Mouse (Mus musculus) MEL (cell line): ENCODE data around the gene Samsn1.

ENCODE experiments used
- RAD21 ChIP-seq: IDR thresholded peaks from 2 replicates; pipeline ENCODE4 v1.6.1; 2011; ENCODE audit warnings: mild to moderate bottlenecking, low read depth, low read length, improper control_type of control experiment
- ZMIZ1 ChIP-seq: IDR thresholded peaks from 2 replicates; pipeline ENCODE4 v1.6.1; 2012; ENCODE audit warnings: low read depth, mild to moderate bottlenecking, inconsistent platforms, low read length, improper control_type of control experiment, moderate library complexity

DNA sequence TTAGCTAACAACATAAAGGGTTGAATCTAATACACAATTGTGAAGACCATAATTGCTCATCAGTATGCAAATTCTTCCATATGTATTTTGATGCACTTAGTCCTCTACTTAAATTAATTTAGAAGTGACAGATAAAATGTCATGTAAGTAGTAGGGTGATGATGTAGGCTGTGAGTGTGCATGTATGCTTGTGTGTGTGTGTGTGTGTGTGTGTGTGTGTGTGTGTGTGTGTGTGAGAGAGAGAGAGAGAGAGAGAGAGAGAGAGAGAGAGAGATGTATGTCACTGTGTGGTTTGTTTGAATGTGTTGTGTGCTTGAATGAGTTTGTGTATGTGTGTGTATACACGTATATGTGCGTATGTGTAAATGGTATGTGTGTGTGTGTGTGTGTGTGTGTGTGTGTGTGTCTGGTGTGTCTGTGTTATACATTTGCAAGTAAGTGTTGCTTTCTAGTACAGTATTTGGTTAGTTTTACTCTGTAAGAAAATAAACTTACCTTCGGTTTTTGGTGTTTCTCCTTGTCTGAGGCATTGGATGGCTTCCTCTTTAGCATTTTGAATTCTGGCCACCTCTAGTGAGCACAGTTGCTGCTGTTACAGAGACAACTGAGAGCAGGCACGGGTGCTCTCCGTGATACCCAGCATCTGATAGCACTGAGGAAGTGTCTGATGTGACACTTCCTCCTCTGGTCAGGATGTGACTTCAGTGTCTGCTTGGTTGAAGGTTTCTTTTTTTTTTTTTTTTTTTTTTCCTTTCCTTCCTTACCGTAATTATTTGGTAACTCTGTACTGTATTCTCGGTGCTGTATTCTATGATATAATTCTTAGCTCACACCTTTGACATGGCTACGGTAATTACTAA is 113.2 kb downstream of the Samsn1 start:
- TF ChIP-seq ZMIZ1 (peak; percentile 92), RAD21 (no peak)
